Mouse (Mus musculus) hindbrain, embryonic 14.5 days (tissue): ENCODE results near the gene Frmd4b. TPM values are rescaled to one million over a fixed set of nuclear protein-coding genes. Genes with fewer than 3 reads are reported as not detected.

Experiments
- polyA plus RNA-seq: library from polyadenylated mRNA; unstranded; fragments of >200 nt; fragmentation: Nextera tagmentation; extraction: Ambion mirVana; gene quantifications from 2 replicates; pipeline ENCODE4 v1.2.1, GENCODE M21; 2014

Gene Frmd4b
- polyA plus RNA-seq, 1 experiment from 2014 or later, result 25.1 TPM

Other genes starting within 250 kb of the Frmd4b start
- 1.4 and 3.1 TPM in 2 replicates for gene Mitf, start 189.5 kb upstream of the Frmd4b start, polyA plus RNA-seq